Mouse (Mus musculus) CH12.LX (cell line): ENCODE results near the gene Sdf2l1.

Experiments
- CTCF ChIP-seq, 2 experiments: IDR thresholded peaks in 1 of 2; conservative IDR thresholded peaks in 1 of 2; 2 replicates each; pipeline ENCODE4 v1.5.1; 2011 to 2012; ENCODE audit warnings: low read depth in 2 of 2, low read length in 2 of 2, improper control_type of control experiment in 1 of 2, inconsistent platforms in 1 of 2, mild to moderate bottlenecking in 1 of 2, moderate library complexity in 1 of 2
- E2F4 ChIP-seq: IDR thresholded peaks from 2 replicates; pipeline ENCODE4 v1.6.1; 2011; ENCODE audit warnings: low read depth, low read length, improper control_type of control experiment; ENCODE audit not compliant: insufficient replicate concordance
- EP300 ChIP-seq: IDR thresholded peaks from 2 replicates; pipeline ENCODE4 v1.6.1; 2011; ENCODE audit warnings: low read length, improper control_type of control experiment
- ETS1 ChIP-seq: conservative IDR thresholded peaks from 2 replicates; pipeline ENCODE4 v1.6.1; 2012; ENCODE audit warnings: low read depth, mild to moderate bottlenecking, inconsistent platforms, low read length, improper control_type of control experiment, moderate library complexity
- MAFK ChIP-seq: IDR thresholded peaks from 2 replicates; pipeline ENCODE4 v1.6.1; 2011; ENCODE audit warnings: low read length, improper control_type of control experiment; ENCODE audit not compliant: insufficient replicate concordance
- MAZ ChIP-seq: IDR thresholded peaks from 2 replicates; pipeline ENCODE4 v1.6.1; 2012; ENCODE audit warnings: low read depth, mild to moderate bottlenecking, inconsistent platforms, low read length, improper control_type of control experiment, moderate library complexity
- MEF2A ChIP-seq: IDR thresholded peaks from 2 replicates; pipeline ENCODE4 v1.6.1; 2014; ENCODE audit warnings: low read depth, mild to moderate bottlenecking, inconsistent platforms, low read length, improper control_type of control experiment, borderline replicate concordance
- MXI1 ChIP-seq: IDR thresholded peaks from 2 replicates; pipeline ENCODE4 v1.6.1; 2011; ENCODE audit warnings: mild to moderate bottlenecking, low read depth, low read length, improper control_type of control experiment
- POLR2A ChIP-seq: IDR thresholded peaks from 2 replicates; pipeline ENCODE4 v1.6.1; 2011; ENCODE audit warnings: low read depth, mild to moderate bottlenecking, improper control_type of control experiment, low read length
- USF1 ChIP-seq: IDR thresholded peaks from 2 replicates; pipeline ENCODE4 v1.6.1; 2014; ENCODE audit warnings: low read depth, mild to moderate bottlenecking, inconsistent platforms, low read length, improper control_type of control experiment
- USF2 ChIP-seq: conservative IDR thresholded peaks from 2 replicates; pipeline ENCODE4 v1.6.1; 2011; ENCODE audit warnings: low read depth, low read length, improper control_type of control experiment
- ZC3H11A ChIP-seq: IDR thresholded peaks from 2 replicates; pipeline ENCODE4 v1.6.1; 2012; ENCODE audit warnings: low read depth, mild to moderate bottlenecking, inconsistent platforms, low read length, improper control_type of control experiment

DNA sequence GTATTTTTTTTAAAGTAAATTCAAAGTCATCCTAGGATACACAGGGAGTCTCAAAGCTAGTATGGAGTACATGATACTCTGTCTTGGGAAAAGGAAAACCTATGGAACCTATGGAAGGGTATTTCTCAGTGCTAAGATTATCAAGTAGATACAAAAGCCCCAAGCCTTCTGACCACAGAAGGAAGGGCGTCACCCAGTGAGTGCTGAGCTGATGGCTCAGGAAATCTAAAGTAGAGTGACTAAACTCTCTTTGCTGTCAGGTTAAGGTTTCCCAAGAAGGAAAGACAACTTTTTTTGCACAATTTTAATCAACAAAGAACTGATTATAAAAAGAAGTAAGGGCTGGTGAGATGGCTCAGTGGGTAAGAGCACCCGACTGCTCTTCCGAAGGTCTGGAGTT, 47.5 kb upstream of the Sdf2l1 start:
- no peak for TF ChIP-seq MAZ
- no peak for TF ChIP-seq EP300
- no peak for TF ChIP-seq POLR2A
- TF ChIP-seq USF1, result no peak
- no peak for TF ChIP-seq ZC3H11A
- no peak for TF ChIP-seq MEF2A
- TF ChIP-seq CTCF (conservative IDR thresholded peaks at IDR 0.05 in 1 of 2, IDR thresholded peaks at IDR 0.05 in 1 of 2; ENCODE audit: low read depth in 2 of 2, low read length in 2 of 2), result no peak
- no peak for TF ChIP-seq MAFK
- no peak for TF ChIP-seq ETS1
- TF ChIP-seq MXI1, result no peak
- no peak for TF ChIP-seq E2F4
- no peak for TF ChIP-seq USF2
